Mouse (Mus musculus): ENCODE results near the gene Nkx2-2. TPM values are rescaled to one million over a fixed set of nuclear protein-coding genes. Genes with fewer than 3 reads are reported as not detected.
"Not testable (repeated sequence)": the region's sequence is repeated elsewhere in the genome, so short reads cannot be mapped to it uniquely, and the experiment has no call there.

The Nkx2-2 gene
- polyA plus RNA-seq, 1 experiment from 2014 or later = 2.8 TPM

DNA sequence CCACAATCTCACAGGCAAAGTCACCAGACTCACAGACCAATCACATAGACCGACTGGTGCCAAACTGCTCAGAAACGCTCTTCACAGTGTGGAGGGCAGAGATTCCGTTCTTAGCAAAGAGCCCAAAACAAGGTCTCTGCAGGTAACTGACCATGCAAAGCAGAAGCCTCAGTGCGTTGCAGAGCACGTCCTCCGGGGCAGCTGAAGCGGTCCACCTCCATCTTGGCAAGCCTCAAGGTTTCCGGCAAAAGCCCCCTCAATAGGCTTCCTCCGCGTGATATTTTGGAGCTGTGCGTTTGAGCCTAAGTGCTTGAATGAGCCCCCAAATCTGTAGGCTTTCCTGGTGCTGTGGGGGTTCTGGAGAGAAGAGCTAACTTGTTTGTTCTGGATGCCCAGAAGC lies 18.7 kb downstream of the Nkx2-2 start:
- Histone ChIP-seq H3K4me2 (ENCODE audit: low read depth, low read length) (no peak overlapping the region), H3K36me3 (replicated peaks; ENCODE audit: control insufficient read depth, insufficient read depth, low read depth, low read length) (no peaks in the 10 kb centered on the region), H3K9me3 (replicated peaks; ENCODE audit: control insufficient read depth, low read length) (no peaks in the 10 kb centered on the region), H3K4me1 (ENCODE audit: control insufficient read depth, insufficient read depth, low read length) (no peaks in the 10 kb centered on the region), H3K27me3 (ENCODE audit: control insufficient read depth, insufficient read depth, low read length) (peaks cover 19% of the 10 kb centered on the region), H3K27ac (replicated peaks; ENCODE audit: low read depth, low read length) (no peak overlapping the region), H3K4me3 (ENCODE audit: low read depth, low read length) (no peak overlapping the region), H3K9ac (replicated peaks; ENCODE audit: low read length) (no peak overlapping the region)
- WGBS = 83% methylated on average over 11 of the region's 11 CpGs
- no peak for DNase-seq (ENCODE audit: low spot score)
- ATAC-seq (replicated peaks; ENCODE audit: insufficient number of reproducible peaks, low FRiP score, low TSS enrichment, low read depth) = no peak

DNA sequence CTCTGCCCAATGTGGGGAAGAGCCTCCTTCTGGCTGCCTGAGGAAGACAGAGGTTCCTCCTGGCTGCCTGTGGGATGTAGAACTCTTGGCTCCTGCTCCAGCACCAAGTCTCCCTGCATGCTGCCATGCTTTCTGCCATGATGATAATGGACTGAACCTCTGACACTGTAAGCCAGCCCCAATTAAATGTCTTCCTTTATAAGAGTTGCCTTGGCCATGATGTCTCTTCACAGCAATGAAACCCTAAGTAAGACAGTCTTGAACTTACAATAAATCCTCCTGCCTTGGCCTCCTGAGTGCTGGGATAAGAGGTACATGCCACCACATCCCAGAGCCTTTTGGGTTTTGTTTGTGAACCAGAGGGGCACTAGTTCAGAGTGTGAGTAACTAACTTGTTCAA lies 20.3 kb downstream of the Nkx2-2 start:
- Histone ChIP-seq H3K27ac (replicated peaks; ENCODE audit: low read depth, low read length) (no peak overlapping the region), H3K27me3 (ENCODE audit: control insufficient read depth, insufficient read depth, low read length) (peaks cover 5% of the 10 kb centered on the region; the same call in 1 of the 2 replicates), H3K36me3 (replicated peaks; ENCODE audit: control insufficient read depth, insufficient read depth, low read depth, low read length) (no peaks in the 10 kb centered on the region), H3K4me3 (ENCODE audit: low read depth, low read length) (no peak overlapping the region), H3K4me2 (ENCODE audit: low read depth, low read length) (no peak overlapping the region), H3K4me1 (ENCODE audit: control insufficient read depth, insufficient read depth, low read length) (no peaks in the 10 kb centered on the region), H3K9me3 (replicated peaks; ENCODE audit: control insufficient read depth, low read length) (no peaks in the 10 kb centered on the region), H3K9ac (replicated peaks; ENCODE audit: low read length) (no peak overlapping the region)
- ATAC-seq (replicated peaks; ENCODE audit: insufficient number of reproducible peaks, low FRiP score, low TSS enrichment, low read depth) = no peak
- DNase-seq (ENCODE audit: low spot score) = no peak

DNA sequence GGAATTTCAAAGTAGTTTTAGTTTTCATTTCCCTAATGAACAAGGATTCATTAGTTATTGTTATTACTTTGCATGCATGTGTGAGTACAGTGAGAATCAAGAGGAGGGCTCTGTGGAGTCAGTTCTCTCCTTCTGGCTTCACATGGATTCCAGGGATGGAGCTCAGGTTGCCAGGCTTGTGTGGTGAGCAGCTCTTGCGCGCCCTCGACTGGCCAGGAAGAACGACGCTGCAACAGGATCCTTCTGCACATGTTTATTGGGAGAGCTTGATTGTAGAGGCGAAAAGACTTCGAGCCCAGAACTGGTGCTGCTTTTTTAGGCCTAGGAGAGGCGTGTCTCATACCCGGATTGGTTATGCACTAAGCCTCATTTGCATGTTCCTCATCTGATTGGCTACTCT lies 23.5 kb downstream of the Nkx2-2 start:
- not testable (repeated sequence) for H3K4me3 ChIP-seq (ENCODE audit: low read depth, low read length); H3K27ac ChIP-seq (replicated peaks; ENCODE audit: low read depth, low read length); H3K9me3 ChIP-seq (replicated peaks; ENCODE audit: control insufficient read depth, low read length); H3K4me2 ChIP-seq (ENCODE audit: low read depth, low read length); H3K9ac ChIP-seq (replicated peaks; ENCODE audit: low read length); ATAC-seq (replicated peaks; ENCODE audit: insufficient number of reproducible peaks, low FRiP score, low TSS enrichment, low read depth); H3K4me1 ChIP-seq (ENCODE audit: control insufficient read depth, insufficient read depth, low read length); H3K27me3 ChIP-seq (ENCODE audit: control insufficient read depth, insufficient read depth, low read length); DNase-seq (ENCODE audit: low spot score); H3K36me3 ChIP-seq (replicated peaks; ENCODE audit: control insufficient read depth, insufficient read depth, low read depth, low read length)
- 82% methylated on average over 9 of the region's 9 CpGs for WGBS

DNA sequence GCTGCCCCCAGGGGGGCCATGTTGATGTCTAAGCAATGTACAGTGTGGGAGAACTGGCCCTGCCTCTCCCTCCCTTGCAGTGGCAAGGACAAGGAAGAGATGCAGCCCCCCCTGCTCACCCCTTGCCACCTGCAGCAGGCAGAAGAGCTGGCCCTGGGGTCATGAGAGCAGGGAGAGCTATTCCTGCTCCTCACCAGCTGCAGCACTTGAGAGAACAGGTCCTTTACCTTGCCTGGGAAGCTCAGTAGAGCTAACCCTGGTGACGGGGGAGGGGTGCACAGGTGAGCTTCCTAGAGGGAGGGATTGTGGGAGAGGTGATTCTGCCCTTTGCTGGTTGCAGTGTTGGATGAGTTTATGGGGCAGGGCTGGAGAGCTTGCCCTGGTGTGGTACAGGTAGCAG lies 28.2 kb downstream of the Nkx2-2 start:
- WGBS = 67% methylated on average over 1 of the region's 1 CpGs
- ATAC-seq (replicated peaks; ENCODE audit: insufficient number of reproducible peaks, low FRiP score, low TSS enrichment, low read depth) = 0 out of 2 replicates have a peak, but pooled peaks have one; percentile 14
- Histone ChIP-seq H3K27ac (replicated peaks; ENCODE audit: low read depth, low read length) (no peak overlapping the region), H3K4me3 (ENCODE audit: low read depth, low read length) (no peak overlapping the region), H3K4me2 (ENCODE audit: low read depth, low read length) (no peak overlapping the region), H3K4me1 (ENCODE audit: control insufficient read depth, insufficient read depth, low read length) (no peaks in the 10 kb centered on the region), H3K27me3 (ENCODE audit: control insufficient read depth, insufficient read depth, low read length) (no peaks in the 10 kb centered on the region), H3K36me3 (replicated peaks; ENCODE audit: control insufficient read depth, insufficient read depth, low read depth, low read length) (no peaks in the 10 kb centered on the region), H3K9me3 (replicated peaks; ENCODE audit: control insufficient read depth, low read length) (no peaks in the 10 kb centered on the region), H3K9ac (replicated peaks; ENCODE audit: low read length) (no peak overlapping the region)
- no peak for DNase-seq (ENCODE audit: low spot score)

DNA sequence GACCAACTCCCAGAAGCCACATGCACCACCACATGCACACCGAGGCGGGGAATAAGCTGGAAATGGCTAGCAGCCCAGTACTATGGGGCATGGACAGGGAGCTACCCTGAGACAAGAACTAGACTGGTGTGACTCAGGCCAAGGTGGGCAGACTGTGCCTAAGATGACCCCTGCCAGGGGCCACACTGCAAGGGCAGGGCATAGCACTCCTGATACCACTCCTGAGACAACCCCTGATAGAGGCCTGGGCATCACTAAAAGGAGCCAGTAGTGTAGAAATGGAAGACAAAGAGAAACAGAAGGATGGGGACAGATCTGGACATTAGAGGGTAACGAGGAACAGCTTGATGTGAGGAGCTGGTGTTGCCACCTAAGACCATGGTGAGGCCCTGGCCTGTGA lies 28.7 kb downstream of the Nkx2-2 start:
- Histone ChIP-seq H3K4me3 (ENCODE audit: low read depth, low read length) (no peak overlapping the region), H3K27ac (replicated peaks; ENCODE audit: low read depth, low read length) (no peak overlapping the region), H3K4me2 (ENCODE audit: low read depth, low read length) (no peak overlapping the region), H3K36me3 (replicated peaks; ENCODE audit: control insufficient read depth, insufficient read depth, low read depth, low read length) (no peaks in the 10 kb centered on the region), H3K27me3 (ENCODE audit: control insufficient read depth, insufficient read depth, low read length) (no peaks in the 10 kb centered on the region), H3K9me3 (replicated peaks; ENCODE audit: control insufficient read depth, low read length) (no peaks in the 10 kb centered on the region), H3K4me1 (ENCODE audit: control insufficient read depth, insufficient read depth, low read length) (no peaks in the 10 kb centered on the region), H3K9ac (replicated peaks; ENCODE audit: low read length) (no peak overlapping the region)
- 76% methylated on average over 3 of the region's 3 CpGs for WGBS
- ATAC-seq (replicated peaks; ENCODE audit: insufficient number of reproducible peaks, low FRiP score, low TSS enrichment, low read depth) (peak; percentile 18; the same call in 1 of the 2 replicates), DNase-seq (ENCODE audit: low spot score) (no peak)

DNA sequence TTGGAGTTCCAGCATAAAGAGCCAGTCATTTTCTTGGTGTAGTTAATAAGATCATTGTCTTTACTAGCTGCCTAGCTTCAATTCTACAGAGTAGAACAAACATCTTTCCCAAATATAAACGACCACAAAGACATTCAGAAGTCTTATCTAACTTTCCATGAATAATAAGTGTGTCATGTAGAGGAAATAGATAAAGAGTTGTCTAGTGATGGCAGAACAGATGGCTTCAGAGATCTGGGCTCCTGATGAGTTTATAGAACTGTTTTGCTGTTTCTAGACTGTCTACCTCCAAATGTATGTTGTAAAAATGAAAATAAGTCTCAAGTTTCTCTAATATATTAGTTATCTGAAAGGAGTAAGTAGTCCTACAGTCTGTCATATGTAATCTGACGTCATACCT lies 41.5 kb downstream of the Nkx2-2 start:
- Histone ChIP-seq H3K36me3 (replicated peaks; ENCODE audit: control insufficient read depth, insufficient read depth, low read depth, low read length) (no peaks in the 10 kb centered on the region), H3K4me2 (ENCODE audit: low read depth, low read length) (no peak overlapping the region), H3K9me3 (replicated peaks; ENCODE audit: control insufficient read depth, low read length) (no peaks in the 10 kb centered on the region), H3K9ac (replicated peaks; ENCODE audit: low read length) (no peak overlapping the region), H3K27ac (replicated peaks; ENCODE audit: low read depth, low read length) (no peak overlapping the region), H3K27me3 (ENCODE audit: control insufficient read depth, insufficient read depth, low read length) (no peaks in the 10 kb centered on the region), H3K4me3 (ENCODE audit: low read depth, low read length) (no peak overlapping the region), H3K4me1 (ENCODE audit: control insufficient read depth, insufficient read depth, low read length) (no peaks in the 10 kb centered on the region)
- DNase-seq (ENCODE audit: low spot score) = no peak
- 64% methylated on average over 2 of the region's 2 CpGs for WGBS
- ATAC-seq (replicated peaks; ENCODE audit: insufficient number of reproducible peaks, low FRiP score, low TSS enrichment, low read depth) = no peak

Other genes starting within 250 kb of the Nkx2-2 start
- 123 and 128 TPM in 2 replicates for gene Xrn2, start 181.2 kb downstream of the Nkx2-2 start, polyA plus RNA-seq (2014; fragmentation: Nextera tagmentation; extraction: Ambion mirVana)
- 0.56 and 1.0 TPM in 2 replicates for gene Nkx2-4, start 108.8 kb downstream of the Nkx2-2 start, polyA plus RNA-seq (2014; fragmentation: Nextera tagmentation; extraction: Ambion mirVana)
- gene Pax1, start 167.7 kb upstream of the Nkx2-2 start, polyA plus RNA-seq (2014; fragmentation: Nextera tagmentation; extraction: Ambion mirVana) = 6.5 and 9.1 TPM in 2 replicates